Mouse (Mus musculus) CH12.LX (cell line): ENCODE results near the gene Gpm6a. TPM values are rescaled to one million over a fixed set of nuclear protein-coding genes. Genes with fewer than 3 reads are reported as not detected.

ENCODE experiments used
- DNase-seq: peaks from one replicate; pipeline ENCODE4 v3.0.0-alpha.2; 2013; ENCODE audit errors: extremely low read depth
- H3K27ac ChIP-seq: 2 replicates; pipeline ENCODE4 v1.5.1; 2012; ENCODE audit warnings: low read depth, mild to moderate bottlenecking, control low read depth, moderate library complexity; ENCODE audit not compliant: insufficient read depth
- H3K27me3 ChIP-seq: replicated peaks from 2 replicates; pipeline ENCODE3; 2012; ENCODE audit warnings: inconsistent platforms
- H3K36me3 ChIP-seq, 2 experiments: replicated peaks in 1 of 2; 2 replicates each; pipeline versions ENCODE3 to v1.6.1; 2012; ENCODE audit warnings: inconsistent platforms in 1 of 2, low read length in 1 of 2, mild to moderate bottlenecking in 1 of 2, mixed read lengths in 1 of 2, moderate library complexity in 1 of 2; ENCODE audit not compliant: control insufficient read depth in 1 of 2, insufficient read depth in 1 of 2
- H3K4me1 ChIP-seq, 2 experiments: 2 replicates each; pipeline ENCODE4 v1.6.1; 2012; ENCODE audit warnings: inconsistent platforms in 1 of 2, moderate library complexity in 1 of 2; ENCODE audit not compliant: insufficient read depth in 2 of 2, control insufficient read depth in 1 of 2
- H3K4me2 ChIP-seq: 2 replicates; pipeline ENCODE4 v1.6.1; 2012; ENCODE audit warnings: low read depth, mild to moderate bottlenecking, control low read depth; ENCODE audit not compliant: poor library complexity, insufficient read depth, severe bottlenecking
- H3K4me3 ChIP-seq, 3 experiments: fragments of 150-350 bp in 1 of 3; sonication (generic) in 1 of 3; replicated peaks in 1 of 3; 2 replicates each; pipeline versions ENCODE3 to v1.5.1; 2011 to 2012; ENCODE audit warnings: low read depth in 2 of 3, low read length in 2 of 3, mild to moderate bottlenecking in 2 of 3, moderate library complexity in 2 of 3, control low read depth in 1 of 3, improper control_type of control experiment in 1 of 3, inconsistent platforms in 1 of 3, mixed read lengths in 1 of 3; ENCODE audit not compliant: poor library complexity in 1 of 3
- H3K79me2 ChIP-seq: replicated peaks from 2 replicates; pipeline ENCODE4 v1.6.1; 2012; ENCODE audit warnings: mild to moderate bottlenecking, moderate library complexity; ENCODE audit not compliant: control insufficient read depth, poor library complexity, insufficient read depth, severe bottlenecking; ENCODE audit errors: extremely low read depth
- H3K9ac ChIP-seq: 2 replicates; pipeline ENCODE4 v1.6.1; 2012; ENCODE audit warnings: low read depth, mild to moderate bottlenecking, control low read depth, moderate library complexity; ENCODE audit not compliant: insufficient read depth
- H3K9me3 ChIP-seq: replicated peaks from 2 replicates; pipeline ENCODE3; 2012; ENCODE audit warnings: low read length, inconsistent platforms, mixed read lengths
- BHLHE40 ChIP-seq: IDR thresholded peaks from 2 replicates; pipeline ENCODE4 v1.6.1; 2011; ENCODE audit warnings: mild to moderate bottlenecking, low read depth, low read length, improper control_type of control experiment
- E2F4 ChIP-seq: IDR thresholded peaks from 2 replicates; pipeline ENCODE4 v1.6.1; 2011; ENCODE audit warnings: low read depth, low read length, improper control_type of control experiment; ENCODE audit not compliant: insufficient replicate concordance
- GABPA ChIP-seq: IDR thresholded peaks from 2 replicates; pipeline ENCODE4 v1.6.1; 2012; ENCODE audit warnings: low read depth, low read length, improper control_type of control experiment, inconsistent platforms; ENCODE audit not compliant: insufficient replicate concordance
- HCFC1 ChIP-seq: IDR thresholded peaks from 2 replicates; pipeline ENCODE4 v1.6.1; 2012; ENCODE audit warnings: low read depth, mild to moderate bottlenecking, inconsistent platforms, low read length, improper control_type of control experiment
- JUN ChIP-seq: IDR thresholded peaks from 2 replicates; pipeline ENCODE4 v1.6.1; 2011; ENCODE audit warnings: low read depth, mild to moderate bottlenecking, low read length, improper control_type of control experiment, moderate library complexity; ENCODE audit not compliant: insufficient read depth
- KAT2A ChIP-seq: IDR thresholded peaks from 2 replicates; pipeline ENCODE4 v1.6.1; 2012; ENCODE audit warnings: low read length, improper control_type of control experiment, inconsistent platforms; ENCODE audit not compliant: insufficient replicate concordance
- MAX ChIP-seq: IDR thresholded peaks from 2 replicates; pipeline ENCODE4 v1.6.1; 2011; ENCODE audit warnings: low read length, improper control_type of control experiment
- MEF2A ChIP-seq: IDR thresholded peaks from 2 replicates; pipeline ENCODE4 v1.6.1; 2014; ENCODE audit warnings: low read depth, mild to moderate bottlenecking, inconsistent platforms, low read length, improper control_type of control experiment, borderline replicate concordance
- NRF1 ChIP-seq: IDR thresholded peaks from 2 replicates; pipeline ENCODE4 v1.6.1; 2014; ENCODE audit warnings: low read depth, mild to moderate bottlenecking, inconsistent platforms, low read length, improper control_type of control experiment, moderate library complexity
- RAD21 ChIP-seq: IDR thresholded peaks from 2 replicates; pipeline ENCODE4 v1.6.1; 2011; ENCODE audit warnings: low read depth, mild to moderate bottlenecking, low read length, improper control_type of control experiment, moderate library complexity
- RCOR1 ChIP-seq: conservative IDR thresholded peaks from 2 replicates; pipeline ENCODE4 v1.6.1; 2012; ENCODE audit warnings: low read depth, mild to moderate bottlenecking, inconsistent platforms, low read length, improper control_type of control experiment
- TBP ChIP-seq: conservative IDR thresholded peaks from 2 replicates; pipeline ENCODE4 v1.6.1; 2011; ENCODE audit warnings: low read depth, low read length, improper control_type of control experiment
- USF2 ChIP-seq: conservative IDR thresholded peaks from 2 replicates; pipeline ENCODE4 v1.6.1; 2011; ENCODE audit warnings: low read depth, low read length, improper control_type of control experiment
- ZC3H11A ChIP-seq: IDR thresholded peaks from 2 replicates; pipeline ENCODE4 v1.6.1; 2012; ENCODE audit warnings: low read depth, mild to moderate bottlenecking, inconsistent platforms, low read length, improper control_type of control experiment
- dilution Hi-C: fragments of 300-500 bp; cut with MboI; formaldehyde crosslinking; loops from 2 replicates; pipeline ENCODE4 v1.14.3; 2020; ENCODE audit warnings: low sequenced_read_pairs; ENCODE audit not compliant: extremely low pct_unique_long_range_greater_than_20kb, extremely low pct_ligation_motif_present
- in situ Hi-C: fragments of 300-500 bp; cut with MboI; formaldehyde crosslinking; loops from 3 replicates; pipeline ENCODE4 v1.14.3; 2019; ENCODE audit warnings: low sequenced_read_pairs, low pct_ligation_motif_present, low pct_unique_long_range_greater_than_20kb, mixed read lengths
- polyA plus RNA-seq: library from polyadenylated mRNA; unstranded; fragments of >175 nt; gene quantifications from 2 replicates; pipeline ENCODE4 v1.2.1, GENCODE M21; 2012; ENCODE audit warnings: low read depth; ENCODE audit not compliant: insufficient read length
- total RNA-seq, 2 experiments: library from RNA; depleted of rRNA; stranded (reverse); fragments of 300-350 nt in 1 of 2; fragments of >200 nt in 1 of 2; gene quantifications; 2 replicates each; pipeline ENCODE4 v1.2.3; 2012 to 2014

The Gpm6a gene
- total and polyA plus RNA-seq, 3 experiments: 5.5 to 20.5 (median 6.4) TPM

DNA sequence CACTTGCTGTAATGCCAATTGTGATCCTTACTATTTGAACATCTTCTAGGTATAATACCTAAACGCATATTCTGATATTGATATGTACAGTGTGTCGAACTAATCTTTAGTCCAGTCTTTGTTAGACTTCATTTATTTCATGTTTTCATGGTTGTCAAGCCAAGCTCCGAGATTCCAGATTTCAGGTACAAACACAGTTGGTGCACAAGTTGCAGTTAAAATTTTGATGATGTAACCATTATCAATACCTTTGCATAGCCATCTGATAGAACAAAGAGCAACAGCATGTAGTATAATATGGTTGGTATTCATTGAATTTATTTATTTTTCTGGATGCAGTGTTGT is 785 bp downstream of the Gpm6a start:
- Histone ChIP-seq H3K36me3 (no peaks in the 10 kb centered on the region), H3K4me3 (no peak overlapping the region), H3K79me2 (no peaks in the 10 kb centered on the region), H3K9ac (no peak overlapping the region), H3K27me3 (no peaks in the 10 kb centered on the region), H3K9me3 (no peaks in the 10 kb centered on the region), H3K27ac (no peak overlapping the region), H3K4me2 (no peak overlapping the region), H3K4me1 (no peaks in the 10 kb centered on the region)
- dilution Hi-C loops (no loop called here), in situ Hi-C loops (no loop called here)
- TF ChIP-seq MEF2A: no peak
- no peak for TF ChIP-seq BHLHE40
- DNase-seq: no peak

DNA sequence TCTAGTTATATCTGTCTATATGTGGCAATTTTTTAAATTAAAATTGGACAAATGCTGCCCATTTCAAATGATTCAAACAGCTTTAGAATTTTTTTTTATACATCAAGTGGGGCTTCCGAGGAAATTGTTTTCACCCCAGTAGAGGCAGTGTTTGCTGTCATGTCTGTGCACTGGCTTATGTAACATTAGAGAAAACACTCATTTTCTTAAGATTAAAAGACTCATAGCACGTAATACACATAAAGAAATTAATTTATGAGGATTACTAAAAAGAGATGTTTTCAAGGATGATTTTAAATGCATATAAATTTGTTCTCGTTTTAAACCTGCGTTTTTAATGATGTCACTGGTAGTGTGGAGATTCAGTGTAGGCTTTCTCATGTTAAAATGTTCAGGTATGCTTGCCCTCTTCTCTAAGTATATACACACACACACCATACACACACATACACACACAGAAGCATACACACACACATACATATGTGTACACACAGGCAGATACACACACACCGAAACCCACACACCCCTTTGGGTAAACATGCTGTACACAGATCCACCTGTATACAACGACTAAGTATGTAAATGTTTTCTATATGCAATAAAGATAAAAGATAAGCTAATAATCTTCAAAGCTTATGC is 1.4 kb downstream of the Gpm6a start:
- dilution Hi-C loops: no loop called here
- TF ChIP-seq ZC3H11A (no peak), KAT2A (no peak), NRF1 (no peak), TBP (no peak), JUN (no peak), E2F4 (no peak), HCFC1 (no peak), RCOR1 (no peak), MAX (no peak), USF2 (no peak), GABPA (no peak), RAD21 (no peak)
- no peaks in the 10 kb centered on the region for H3K9me3 ChIP-seq
- H3K27me3 ChIP-seq: no peaks in the 10 kb centered on the region
- H3K4me2 ChIP-seq: no peak overlapping the region
- H3K36me3 ChIP-seq: no peaks in the 10 kb centered on the region
- no peak overlapping the region for H3K4me3 ChIP-seq
- no peak overlapping the region for H3K27ac ChIP-seq
- H3K79me2 ChIP-seq: no peaks in the 10 kb centered on the region
- no peak overlapping the region for H3K9ac ChIP-seq
- no peak for DNase-seq
- in situ Hi-C loops: no loop called here
- H3K4me1 ChIP-seq: no peaks in the 10 kb centered on the region
